Mouse (Mus musculus) erythroblast, embryonic 14.5 days (primary cell): ENCODE measurements around the gene Syt9. TPM values are rescaled to one million over a fixed set of nuclear protein-coding genes. Genes with fewer than 3 reads are reported as not detected.

Experiments used
- H3K27me3 ChIP-seq: 2 replicates; pipeline ENCODE4 v1.6.1; 2012; ENCODE audit warnings: inconsistent platforms; ENCODE audit not compliant: control insufficient read depth
- H3K36me3 ChIP-seq: 2 replicates; pipeline ENCODE4 v1.6.1; 2012; ENCODE audit warnings: mild to moderate bottlenecking, inconsistent platforms; ENCODE audit not compliant: control insufficient read depth
- H3K4me1 ChIP-seq: 2 replicates; pipeline ENCODE4 v1.6.1; 2012; ENCODE audit warnings: inconsistent platforms; ENCODE audit not compliant: control insufficient read depth
- H3K4me3 ChIP-seq: replicated peaks from 2 replicates; pipeline ENCODE3; 2012; ENCODE audit warnings: moderate library complexity, mild to moderate bottlenecking, inconsistent platforms
- H3K9me3 ChIP-seq: 2 replicates; pipeline ENCODE4 v1.6.1; 2012; ENCODE audit warnings: low read length, inconsistent platforms, mixed read lengths; ENCODE audit not compliant: control insufficient read depth
- GATA1 ChIP-seq: IDR thresholded peaks from 2 replicates; pipeline ENCODE4 v1.6.1; 2012; ENCODE audit warnings: low read length, inconsistent platforms, mixed read lengths
- TAL1 ChIP-seq: IDR thresholded peaks from 3 replicates; pipeline ENCODE4 v1.6.1; 2012; ENCODE audit warnings: low read length, inconsistent platforms, mixed read lengths
- polyA plus RNA-seq: library from polyadenylated mRNA; stranded (reverse); fragments of >175 nt; gene quantifications from 2 replicates; pipeline ENCODE4 v1.2.3, GENCODE M21; 2012

Syt9 gene
- polyA plus RNA-seq, 1 experiment, result not detected

DNA sequence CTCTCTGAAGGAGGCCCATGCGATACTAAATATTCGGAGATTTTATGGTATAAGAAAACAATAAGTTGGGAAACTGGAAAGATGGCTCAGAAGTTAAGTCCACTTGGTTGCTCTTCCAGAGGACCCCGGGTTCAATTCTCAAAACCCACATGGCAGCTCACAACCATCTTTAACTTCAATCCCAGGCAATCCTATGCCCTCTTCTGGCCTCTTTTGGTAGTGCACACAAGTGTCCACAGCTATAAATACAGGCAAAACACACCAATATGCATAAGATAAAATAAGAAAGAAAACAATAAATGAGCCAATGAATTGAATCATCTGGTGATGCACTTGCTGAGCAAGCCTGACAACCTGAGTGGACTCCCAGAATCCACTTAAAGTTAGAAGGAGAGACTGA is 185.4 kb downstream of the Syt9 start:
- Histone ChIP-seq H3K4me3 (no peak overlapping the region), H3K4me1 (no peaks in the 10 kb centered on the region), H3K9me3 (no peaks in the 10 kb centered on the region), H3K36me3 (no peaks in the 10 kb centered on the region), H3K27me3 (no peaks in the 10 kb centered on the region)
- TF ChIP-seq TAL1 (no peak), GATA1 (no peak)

DNA sequence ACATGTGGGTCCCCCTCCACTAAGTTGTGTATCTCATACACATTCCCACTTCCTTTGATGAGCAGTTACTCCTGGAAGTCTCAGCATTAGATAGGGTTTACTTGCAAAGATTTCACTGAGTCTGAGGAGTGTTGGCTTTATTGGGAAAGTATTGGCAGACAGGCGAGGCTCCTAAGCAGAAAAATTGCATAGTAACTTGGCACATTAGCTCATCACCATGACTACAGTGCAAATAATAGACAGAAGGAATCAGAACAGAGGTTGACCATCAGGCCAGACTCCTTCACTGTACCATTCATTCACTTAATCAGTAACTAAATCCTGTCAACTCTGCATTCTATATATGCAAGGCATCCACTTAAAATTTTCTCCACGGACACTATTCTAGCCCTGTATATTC is 190.1 kb downstream of the Syt9 start:
- Histone ChIP-seq H3K36me3 (no peaks in the 10 kb centered on the region), H3K27me3 (no peaks in the 10 kb centered on the region), H3K4me1 (no peaks in the 10 kb centered on the region), H3K9me3 (no peaks in the 10 kb centered on the region), H3K4me3 (no peak overlapping the region)
- TF ChIP-seq GATA1, result no peak
- no peak for TF ChIP-seq TAL1

DNA sequence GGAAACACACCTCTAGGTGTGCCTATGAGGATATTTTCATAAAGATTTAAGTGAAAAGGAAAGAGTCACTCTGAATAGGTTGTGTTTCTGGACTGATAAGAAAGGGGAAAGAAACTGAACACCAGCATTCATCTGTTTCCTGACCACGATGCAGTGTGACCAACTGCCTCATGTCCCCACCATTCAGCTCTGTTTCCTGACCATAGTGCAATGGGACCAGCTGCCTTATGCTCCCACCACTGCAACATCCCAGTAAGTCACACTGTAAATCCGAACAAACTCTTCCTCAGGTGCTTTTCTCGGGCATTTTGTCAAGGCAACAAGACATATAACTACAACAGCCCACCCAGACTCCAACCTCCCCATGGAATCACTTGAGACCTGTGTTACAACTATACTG is 191.1 kb downstream of the Syt9 start:
- Histone ChIP-seq H3K36me3 (no peaks in the 10 kb centered on the region), H3K4me1 (no peaks in the 10 kb centered on the region), H3K27me3 (no peaks in the 10 kb centered on the region), H3K4me3 (no peak overlapping the region), H3K9me3 (no peaks in the 10 kb centered on the region)
- TF ChIP-seq GATA1 (no peak), TAL1 (no peak)

DNA sequence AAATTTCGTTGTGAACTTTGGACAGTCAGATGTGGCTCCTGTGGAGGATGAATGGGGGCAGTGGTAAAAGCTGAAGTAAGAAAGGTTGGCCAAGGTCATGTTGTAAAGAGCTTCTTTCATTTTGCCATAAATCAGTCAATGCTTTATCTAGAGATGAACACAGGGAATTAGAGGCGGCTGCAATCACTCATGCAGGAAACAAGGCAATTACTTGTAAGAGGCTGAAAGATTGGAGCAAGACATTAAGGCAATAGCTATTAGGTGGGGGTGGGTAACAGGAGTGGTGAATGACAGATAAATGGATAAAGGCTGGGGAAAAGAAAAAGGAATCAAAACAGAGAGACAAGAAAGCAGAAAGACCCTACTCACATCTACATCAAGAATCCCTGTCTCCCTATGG is 193.2 kb downstream of the Syt9 start:
- no peaks in the 10 kb centered on the region for H3K4me1 ChIP-seq
- H3K36me3 ChIP-seq, result no peaks in the 10 kb centered on the region
- no peak overlapping the region for H3K4me3 ChIP-seq
- no peaks in the 10 kb centered on the region for H3K9me3 ChIP-seq
- TF ChIP-seq TAL1 (no peak), GATA1 (no peak)
- no peaks in the 10 kb centered on the region for H3K27me3 ChIP-seq

DNA sequence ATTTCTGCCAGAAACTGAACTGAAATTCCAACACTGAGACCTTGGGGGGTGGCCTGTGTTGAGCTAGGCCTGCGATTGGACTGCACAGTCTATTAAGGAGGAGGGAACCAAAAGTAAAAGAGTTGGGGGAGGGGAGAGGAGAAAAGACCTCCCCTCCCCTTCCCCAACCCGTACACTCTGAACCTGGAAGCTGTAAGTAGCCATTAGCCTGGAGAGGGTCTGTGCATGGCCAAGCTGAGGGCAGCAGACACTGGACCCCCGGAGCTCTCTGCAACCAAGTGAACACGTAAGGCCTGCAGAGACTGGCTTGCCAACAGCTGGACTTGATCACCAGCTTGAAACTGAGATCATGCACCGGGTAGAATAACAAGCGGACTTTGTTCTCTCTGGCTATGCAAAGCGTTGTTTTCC is 196.7 kb downstream of the Syt9 start, which contains the start of gene Olfml1:
Gene Olfml1 (plus strand): TSS at position 186 of the 411 bp plus-strand sequence.
- Histone ChIP-seq H3K4me3 (no peak within 1 kb of the TSS), H3K4me1 (no peaks in the 10 kb centered on the region)

DNA sequence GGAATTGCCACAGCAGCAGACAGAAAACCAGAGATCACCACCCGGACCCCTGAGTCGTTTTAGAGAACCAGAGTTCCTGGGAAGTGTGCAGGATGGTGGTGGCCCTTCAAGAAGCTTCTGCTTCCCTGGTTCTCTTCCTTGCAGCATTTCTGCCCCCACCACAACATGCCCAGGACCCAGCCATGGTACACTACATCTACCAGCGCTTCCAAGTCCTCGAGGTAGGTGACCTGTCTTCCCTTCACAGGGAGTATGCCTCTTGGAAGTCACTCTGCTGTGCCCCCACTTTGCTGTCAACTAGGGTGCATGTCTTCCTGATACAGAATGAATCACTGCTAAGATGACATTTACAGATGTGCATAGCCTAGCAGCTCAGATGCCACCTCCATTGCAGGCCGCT is 197.1 kb downstream of the Syt9 start:
- TF ChIP-seq GATA1, result no peak
- no peak for TF ChIP-seq TAL1
- no peaks in the 10 kb centered on the region for H3K27me3 ChIP-seq
- H3K4me3 ChIP-seq, result no peak overlapping the region
- no peaks in the 10 kb centered on the region for H3K9me3 ChIP-seq
- H3K36me3 ChIP-seq, result no peaks in the 10 kb centered on the region
- no peaks in the 10 kb centered on the region for H3K4me1 ChIP-seq

More for the DNA sequence above, 196.7 kb downstream of the Syt9 start, which contains the start of gene Olfml1:
- Histone ChIP-seq H3K9me3 (no peaks in the 10 kb centered on the region), H3K36me3 (no peaks in the 10 kb centered on the region), H3K27me3 (no peaks in the 10 kb centered on the region)
- TF ChIP-seq GATA1, result no peak

DNA sequence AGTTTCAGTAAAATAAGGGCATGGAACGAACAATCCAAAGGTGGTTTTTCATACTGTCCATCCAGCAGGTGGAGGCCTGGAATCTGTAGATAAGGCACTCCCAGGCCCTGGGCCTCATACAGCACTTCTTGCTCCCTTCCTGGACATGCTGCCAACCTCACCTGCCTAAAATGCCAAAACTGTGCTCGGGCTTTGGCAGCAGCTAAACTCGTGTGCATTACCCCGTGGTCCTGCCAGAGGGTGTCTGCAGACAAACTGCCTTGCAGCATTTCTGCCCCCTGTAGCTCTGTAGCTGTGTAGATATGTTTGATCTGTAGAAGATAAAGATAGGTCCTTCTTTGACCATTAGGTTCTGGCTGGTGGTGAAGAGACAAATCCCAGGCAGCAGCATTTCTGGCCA is 198.4 kb downstream of the Syt9 start:
- Histone ChIP-seq H3K9me3 (no peaks in the 10 kb centered on the region), H3K4me1 (no peaks in the 10 kb centered on the region), H3K4me3 (no peak overlapping the region), H3K36me3 (no peaks in the 10 kb centered on the region), H3K27me3 (no peaks in the 10 kb centered on the region)
- no peak for TF ChIP-seq TAL1
- TF ChIP-seq GATA1, result no peak

DNA sequence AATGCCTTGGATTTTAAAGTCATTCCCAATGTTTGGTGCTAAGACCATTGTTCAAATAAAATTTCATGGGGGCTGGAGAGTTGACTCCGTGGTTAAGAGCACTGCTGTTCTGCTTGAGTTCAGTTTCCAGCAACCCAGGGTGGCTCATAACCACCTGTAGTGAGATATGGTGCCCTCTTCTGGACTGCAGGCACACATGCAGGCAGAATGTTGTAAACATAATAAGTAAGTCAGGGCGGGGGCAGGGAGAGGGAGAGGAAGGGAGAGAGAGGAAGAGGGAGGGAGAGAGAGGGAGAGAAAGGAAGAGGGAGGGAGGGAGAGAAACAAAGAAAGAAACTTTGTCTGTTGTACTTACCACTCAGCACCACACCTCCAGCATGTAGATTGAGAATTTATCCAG is 203.3 kb downstream of the Syt9 start:
- Histone ChIP-seq H3K36me3 (no peaks in the 10 kb centered on the region), H3K4me3 (no peak overlapping the region), H3K4me1 (no peaks in the 10 kb centered on the region), H3K27me3 (no peaks in the 10 kb centered on the region), H3K9me3 (no peaks in the 10 kb centered on the region)
- TF ChIP-seq TAL1 (no peak), GATA1 (no peak)

DNA sequence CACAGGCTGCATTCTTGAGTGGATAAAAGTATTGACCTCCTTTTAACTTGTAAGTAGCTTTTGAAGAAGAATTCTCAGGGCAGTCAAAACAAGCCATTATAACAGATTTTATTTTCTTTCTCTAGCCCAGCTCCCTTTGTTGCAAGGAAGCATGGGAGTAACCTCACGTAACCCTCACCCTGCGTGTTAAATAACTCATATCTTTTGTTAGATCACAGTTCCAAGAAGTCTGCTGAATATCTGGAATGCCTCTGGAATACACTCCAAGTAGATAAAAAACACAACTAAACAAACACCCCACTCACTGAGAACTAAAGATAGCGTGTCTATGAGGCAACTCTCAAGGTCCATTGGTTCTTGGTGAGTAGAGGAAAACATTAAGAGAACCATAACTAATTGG is 203.7 kb downstream of the Syt9 start:
- Histone ChIP-seq H3K4me1 (no peaks in the 10 kb centered on the region), H3K36me3 (no peaks in the 10 kb centered on the region), H3K4me3 (no peak overlapping the region), H3K27me3 (no peaks in the 10 kb centered on the region), H3K9me3 (no peaks in the 10 kb centered on the region)
- TF ChIP-seq GATA1, result no peak
- TF ChIP-seq TAL1, result no peak

DNA sequence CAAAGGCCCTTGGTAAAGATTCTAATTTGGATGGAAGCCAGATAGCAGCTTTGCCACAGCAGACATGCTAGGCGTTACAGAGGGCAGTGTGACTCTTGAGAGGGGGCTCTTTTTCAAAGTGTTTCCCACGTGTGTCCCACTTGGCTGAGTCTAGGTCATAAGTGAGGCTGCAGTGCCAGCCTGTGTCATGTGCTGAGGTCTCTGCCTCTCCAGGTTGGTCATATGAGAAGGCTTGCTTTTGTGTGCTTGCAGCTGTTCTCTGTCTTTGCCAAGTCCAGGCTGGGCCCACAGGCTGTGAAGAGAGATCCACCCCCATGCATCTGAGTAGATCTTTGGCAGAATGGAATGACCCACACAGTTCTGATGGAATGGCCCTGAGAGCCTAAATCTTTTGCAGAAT is 222.1 kb downstream of the Syt9 start:
- Histone ChIP-seq H3K4me1 (peaks cover 12% of the 10 kb centered on the region), H3K27me3 (peaks cover 9% of the 10 kb centered on the region), H3K4me3 (no peak overlapping the region), H3K9me3 (no peaks in the 10 kb centered on the region), H3K36me3 (no peaks in the 10 kb centered on the region)
- TF ChIP-seq TAL1 (no peak), GATA1 (no peak)
